Mouse (Mus musculus): ENCODE results near the gene Enkur. TPM values are rescaled to one million over a fixed set of nuclear protein-coding genes. Genes with fewer than 3 reads are reported as not detected.

The Enkur gene
- polyA plus RNA-seq, 1 experiment, result 0.09 TPM

GRCm38 (mm10) chr2:21235844-21236386 lies 30.8 kb upstream of the Enkur start:
- H3K27ac ChIP-seq (ENCODE audit: insufficient read depth, low read depth, low read length), result no peak overlapping the region
- no peaks in the 10 kb centered on the region for H3K36me3 ChIP-seq (ENCODE audit: control insufficient read depth, insufficient read depth, low read length)
- peaks cover 10% of the 10 kb centered on the region; the same call in 1 of the 2 replicates for H3K4me1 ChIP-seq (ENCODE audit: control insufficient read depth, insufficient read depth, insufficient read length, low read length)
- H3K4me3 ChIP-seq (ENCODE audit: low read depth, low read length), result no peak overlapping the region
- no peaks in the 10 kb centered on the region for H3K27me3 ChIP-seq (ENCODE audit: control insufficient read depth, insufficient read depth, low read length)
- TF ChIP-seq CTCF (IDR thresholded peaks at IDR 0.05; ENCODE audit: extremely low read depth, insufficient read length, insufficient replicate concordance, low read depth, low read length) (no peak), POLR2A (IDR thresholded peaks at IDR 0.05; ENCODE audit: low read depth, low read length) (no peak)
- 80% methylated on average over 4 of the region's 4 CpGs for WGBS

- TF ChIP-seq POLR2A (IDR thresholded peaks at IDR 0.05; ENCODE audit: low read depth, low read length) (no peak), CTCF (IDR thresholded peaks at IDR 0.05; ENCODE audit: extremely low read depth, insufficient read length, insufficient replicate concordance, low read depth, low read length) (no peak)
- H3K4me1 ChIP-seq (ENCODE audit: control insufficient read depth, insufficient read depth, insufficient read length, low read length), result peaks cover 10% of the 10 kb centered on the region; the same call in 1 of the 2 replicates
- H3K36me3 ChIP-seq (ENCODE audit: control insufficient read depth, insufficient read depth, low read length), result no peaks in the 10 kb centered on the region
- H3K27ac ChIP-seq (ENCODE audit: insufficient read depth, low read depth, low read length), result peak overlapping the region; percentile 63; the same call in 1 of the 2 replicates
- no peaks in the 10 kb centered on the region for H3K27me3 ChIP-seq (ENCODE audit: control insufficient read depth, insufficient read depth, low read length)
- WGBS, result 33% methylated on average over 9 of the region's 9 CpGs
- H3K4me3 ChIP-seq (ENCODE audit: low read depth, low read length), result no peak overlapping the region
These were observed 29.9 kb upstream of the Enkur start for GRCm38 (mm10) chr2:21234871-21235648.

GRCm38 (mm10) chr2:21231147-21231546 lies 26.0 kb upstream of the Enkur start:
- no peak overlapping the region for H3K27ac ChIP-seq (ENCODE audit: insufficient read depth, low read depth, low read length)
- H3K4me3 ChIP-seq (ENCODE audit: low read depth, low read length), result no peak overlapping the region
- TF ChIP-seq POLR2A (IDR thresholded peaks at IDR 0.05; ENCODE audit: low read depth, low read length) (no peak), CTCF (IDR thresholded peaks at IDR 0.05; ENCODE audit: extremely low read depth, insufficient read length, insufficient replicate concordance, low read depth, low read length) (no peak)
- no peaks in the 10 kb centered on the region for H3K27me3 ChIP-seq (ENCODE audit: control insufficient read depth, insufficient read depth, low read length)
- no peaks in the 10 kb centered on the region for H3K36me3 ChIP-seq (ENCODE audit: control insufficient read depth, insufficient read depth, low read length)
- H3K4me1 ChIP-seq (ENCODE audit: control insufficient read depth, insufficient read depth, insufficient read length, low read length), result peaks cover 13% of the 10 kb centered on the region; the same call in 1 of the 2 replicates
- WGBS, result 85% methylated on average over 3 of the region's 3 CpGs

GRCm38 (mm10) chr2:21230276-21230675 lies 25.1 kb upstream of the Enkur start:
- TF ChIP-seq CTCF (IDR thresholded peaks at IDR 0.05; ENCODE audit: extremely low read depth, insufficient read length, insufficient replicate concordance, low read depth, low read length) (no peak), POLR2A (IDR thresholded peaks at IDR 0.05; ENCODE audit: low read depth, low read length) (no peak)
- H3K4me3 ChIP-seq (ENCODE audit: low read depth, low read length), result no peak overlapping the region
- H3K36me3 ChIP-seq (ENCODE audit: control insufficient read depth, insufficient read depth, low read length), result no peaks in the 10 kb centered on the region
- peaks cover 8% of the 10 kb centered on the region; the same call in 1 of the 2 replicates for H3K4me1 ChIP-seq (ENCODE audit: control insufficient read depth, insufficient read depth, insufficient read length, low read length)
- no peak overlapping the region for H3K27ac ChIP-seq (ENCODE audit: insufficient read depth, low read depth, low read length)
- H3K27me3 ChIP-seq (ENCODE audit: control insufficient read depth, insufficient read depth, low read length), result no peaks in the 10 kb centered on the region
- 71% methylated on average over 2 of the region's 2 CpGs for WGBS

- WGBS, result 42% methylated on average over 9 of the region's 9 CpGs
- peak overlapping the region; percentile 21; the same call in 1 of the 2 replicates for H3K27ac ChIP-seq (ENCODE audit: insufficient read depth, low read depth, low read length)
These were observed 17.6 kb upstream of the Enkur start for GRCm38 (mm10) chr2:21222453-21223384.

GRCm38 (mm10) chr2:21215284-21215683 lies 10.1 kb upstream of the Enkur start:
- no peak overlapping the region for H3K4me3 ChIP-seq (ENCODE audit: low read depth, low read length)
- WGBS, result 93% methylated on average over 2 of the region's 2 CpGs
- H3K4me1 ChIP-seq (ENCODE audit: control insufficient read depth, insufficient read depth, insufficient read length, low read length), result no peaks in the 10 kb centered on the region
- no peak overlapping the region for H3K27ac ChIP-seq (ENCODE audit: insufficient read depth, low read depth, low read length)
- 0 out of 2 replicates have a peak, but pooled peaks cover 1% of the 10 kb centered on the region for H3K36me3 ChIP-seq (ENCODE audit: control insufficient read depth, insufficient read depth, low read length)
- TF ChIP-seq POLR2A (IDR thresholded peaks at IDR 0.05; ENCODE audit: low read depth, low read length), result no peak
- no peak for TF ChIP-seq CTCF (IDR thresholded peaks at IDR 0.05; ENCODE audit: extremely low read depth, insufficient read length, insufficient replicate concordance, low read depth, low read length)
- no peaks in the 10 kb centered on the region for H3K27me3 ChIP-seq (ENCODE audit: control insufficient read depth, insufficient read depth, low read length)

More at GRCm38 (mm10) chr2:21222453-21223384, 17.6 kb upstream of the Enkur start:
- no peaks in the 10 kb centered on the region for H3K36me3 ChIP-seq (ENCODE audit: control insufficient read depth, insufficient read depth, low read length)
- H3K4me1 ChIP-seq (ENCODE audit: control insufficient read depth, insufficient read depth, insufficient read length, low read length), result peaks cover 3% of the 10 kb centered on the region; the same call in 1 of the 2 replicates
- no peak for TF ChIP-seq POLR2A (IDR thresholded peaks at IDR 0.05; ENCODE audit: low read depth, low read length)
- no peak for TF ChIP-seq CTCF (IDR thresholded peaks at IDR 0.05; ENCODE audit: extremely low read depth, insufficient read length, insufficient replicate concordance, low read depth, low read length)
- H3K27me3 ChIP-seq (ENCODE audit: control insufficient read depth, insufficient read depth, low read length), result no peaks in the 10 kb centered on the region
- no peak overlapping the region for H3K4me3 ChIP-seq (ENCODE audit: low read depth, low read length)
